Mouse (Mus musculus) intestine, embryonic 14.5 days (tissue): Measurements from ENCODE around the gene Crybb1. TPM values are rescaled to one million over a fixed set of nuclear protein-coding genes. Genes with fewer than 3 reads are reported as not detected.

Experiments used
- ATAC-seq: fragments of 200-750 bp; cut with Nextera tagmentation; replicated peaks from 2 replicates; pipeline ENCODE4 v1.8.0; 2017; ENCODE audit warnings: low read depth, moderate number of reproducible peaks, moderate TSS enrichment, moderate library complexity; ENCODE audit not compliant: low FRiP score, low TSS enrichment
- DNase-seq: peaks from one replicate; pipeline ENCODE4 v3.0.0-alpha.2; 2018; ENCODE audit warnings: low spot score
- H3K27ac ChIP-seq: fragments of 300-500 bp; sonication (generic); 2 replicates; pipeline ENCODE4 v1.5.1; 2014; ENCODE audit warnings: low read depth, mild to moderate bottlenecking, control low read depth
- H3K27me3 ChIP-seq: fragments of 300-500 bp; sonication (generic); replicated peaks from 2 replicates; pipeline ENCODE4 v1.6.1; 2014; ENCODE audit warnings: low read length, control low read depth; ENCODE audit not compliant: control insufficient read depth, insufficient read depth
- H3K36me3 ChIP-seq: fragments of 300-500 bp; sonication (generic); 2 replicates; pipeline ENCODE4 v1.6.1; 2014; ENCODE audit warnings: low read length, control low read depth; ENCODE audit not compliant: control insufficient read depth, insufficient read depth
- H3K4me1 ChIP-seq: fragments of 300-500 bp; sonication (generic); replicated peaks from 2 replicates; pipeline ENCODE4 v1.6.1; 2014; ENCODE audit warnings: low read length, control low read depth, mixed read lengths; ENCODE audit not compliant: control insufficient read depth, insufficient read depth
- H3K4me2 ChIP-seq: fragments of 300-500 bp; sonication (generic); 2 replicates; pipeline ENCODE4 v1.6.1; 2014; ENCODE audit warnings: low read length
- H3K4me3 ChIP-seq: fragments of 300-500 bp; sonication (generic); 2 replicates; pipeline ENCODE4 v1.5.1; 2014; ENCODE audit warnings: low read depth, low read length, control low read depth, mixed read lengths
- H3K9ac ChIP-seq: fragments of 300-500 bp; sonication (generic); 2 replicates; pipeline ENCODE4 v1.6.1; 2014; ENCODE audit warnings: mild to moderate bottlenecking, low read length
- H3K9me3 ChIP-seq: fragments of 300-500 bp; sonication (generic); 2 replicates; pipeline ENCODE4 v1.6.1; 2016; ENCODE audit warnings: low read length, control low read depth; ENCODE audit not compliant: control insufficient read depth
- WGBS: fragments of 180-500 bp; shearing (Covaris S2); extraction: QIAGEN DNeasy Blood & Tissue Kit; methylation state at CpG from one replicate; pipeline ENCODE4 v1.1.7; 2014; 5-methylcytosine and 5-hydroxymethylcytosine counted together
- polyA plus RNA-seq: library from polyadenylated mRNA; unstranded; fragments of >200 nt; fragmentation: Nextera tagmentation; extraction: Ambion mirVana; gene quantifications from 2 replicates; pipeline ENCODE4 v1.2.1, GENCODE M21; 2014

The Crybb1 gene
- polyA plus RNA-seq, 1 experiment from 2014 or later = 3.3 TPM

DNA sequence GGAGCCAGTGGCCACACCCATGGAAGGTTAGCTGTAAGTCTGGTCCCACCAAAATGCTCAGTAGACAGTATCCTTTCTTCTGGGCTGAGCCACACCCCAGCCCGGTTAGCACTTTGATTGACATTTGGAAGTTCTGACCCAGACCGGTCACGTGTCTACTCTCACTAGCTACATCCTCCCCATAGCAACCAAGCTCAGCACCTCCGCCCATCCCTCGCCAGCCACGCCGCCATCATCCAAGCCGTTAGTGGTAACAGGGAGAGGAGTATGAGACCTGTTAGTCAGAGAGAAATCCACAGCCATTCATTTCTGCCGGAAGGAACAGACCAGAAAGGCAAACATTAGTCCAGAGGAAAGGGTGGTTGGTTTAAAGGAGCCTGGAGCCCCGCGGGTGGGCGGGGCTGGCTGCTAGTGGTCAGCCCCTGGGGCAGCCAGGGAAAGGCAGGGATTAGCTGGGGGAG is 40.3 kb upstream of the Crybb1 start:
- Histone ChIP-seq H3K4me2 (peak overlapping the region; percentile 35), H3K27ac (peak overlapping the region; percentile 57; the same call in 1 of the 2 replicates), H3K27me3 (no peaks in the 10 kb centered on the region), H3K9ac (peak overlapping the region; percentile 16; the same call in 1 of the 2 replicates), H3K4me3 (no peak overlapping the region), H3K36me3 (no peaks in the 10 kb centered on the region), H3K9me3 (no peaks in the 10 kb centered on the region), H3K4me1 (peaks cover 18% of the 10 kb centered on the region)
- ATAC-seq (no peak), DNase-seq (no peak)
- WGBS = 22% methylated on average over 12 of the region's 12 CpGs

DNA sequence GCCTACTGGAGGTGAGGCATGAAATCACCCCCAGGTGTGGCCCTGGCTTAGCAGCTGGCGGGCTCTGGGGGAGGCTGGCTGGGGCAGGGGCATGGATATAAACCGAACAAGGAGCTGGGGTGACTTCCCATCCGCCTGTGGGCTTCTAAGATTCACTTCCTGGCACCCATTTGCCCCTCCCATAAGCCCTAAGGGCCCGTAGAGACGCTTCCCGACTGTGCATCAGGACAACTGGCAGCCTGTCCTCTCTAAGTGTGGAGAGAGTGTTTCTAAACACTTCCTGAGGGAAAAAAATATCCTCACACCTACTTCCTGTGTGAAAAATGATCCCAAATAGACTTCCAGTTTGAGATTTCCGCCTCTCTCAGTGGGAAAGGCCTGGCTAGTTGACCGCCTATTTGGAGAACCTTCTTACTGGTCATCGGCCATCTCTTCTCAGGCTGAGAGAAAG is 39.8 kb upstream of the Crybb1 start:
- WGBS = 36% methylated on average over 9 of the region's 9 CpGs
- DNase-seq (no peak), ATAC-seq (no peak)
- H3K4me3 ChIP-seq = no peak overlapping the region
- H3K9me3 ChIP-seq = no peaks in the 10 kb centered on the region
- peaks cover 18% of the 10 kb centered on the region for H3K4me1 ChIP-seq
- H3K9ac ChIP-seq = peak overlapping the region; percentile 16; the same call in 1 of the 2 replicates
- H3K36me3 ChIP-seq = no peaks in the 10 kb centered on the region
- peak overlapping the region; percentile 57 for H3K27ac ChIP-seq
- no peaks in the 10 kb centered on the region for H3K27me3 ChIP-seq
- H3K4me2 ChIP-seq = peak overlapping the region; percentile 35

DNA sequence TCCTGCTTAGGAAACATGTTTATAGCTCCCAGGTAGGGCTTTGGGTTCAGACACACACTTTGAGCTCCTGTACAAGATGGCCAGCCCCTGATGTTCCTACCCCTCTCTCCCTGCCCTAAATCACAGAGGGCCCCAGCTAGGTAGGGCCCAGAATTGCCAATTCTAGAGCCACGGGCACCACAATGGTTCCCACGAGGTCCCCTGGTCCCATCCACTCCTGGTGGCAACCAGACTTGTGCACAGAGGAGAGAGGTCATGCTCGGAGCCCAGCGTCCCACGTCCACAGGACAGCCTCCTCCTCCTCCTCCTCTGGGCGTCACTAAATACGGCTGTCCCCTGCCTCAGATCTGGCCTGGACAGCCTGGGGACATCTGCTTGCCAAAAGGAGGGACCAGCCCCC is 39.3 kb upstream of the Crybb1 start:
- H3K27me3 ChIP-seq = no peaks in the 10 kb centered on the region
- peaks cover 18% of the 10 kb centered on the region for H3K4me1 ChIP-seq
- no peaks in the 10 kb centered on the region for H3K9me3 ChIP-seq
- H3K9ac ChIP-seq = no peak overlapping the region
- peak overlapping the region; percentile 57; the same call in 1 of the 2 replicates for H3K27ac ChIP-seq
- ATAC-seq (no peak), DNase-seq (no peak)
- no peak overlapping the region for H3K4me2 ChIP-seq
- H3K36me3 ChIP-seq = no peaks in the 10 kb centered on the region
- no peak overlapping the region for H3K4me3 ChIP-seq
- WGBS = 72% methylated on average over 7 of the region's 7 CpGs

DNA sequence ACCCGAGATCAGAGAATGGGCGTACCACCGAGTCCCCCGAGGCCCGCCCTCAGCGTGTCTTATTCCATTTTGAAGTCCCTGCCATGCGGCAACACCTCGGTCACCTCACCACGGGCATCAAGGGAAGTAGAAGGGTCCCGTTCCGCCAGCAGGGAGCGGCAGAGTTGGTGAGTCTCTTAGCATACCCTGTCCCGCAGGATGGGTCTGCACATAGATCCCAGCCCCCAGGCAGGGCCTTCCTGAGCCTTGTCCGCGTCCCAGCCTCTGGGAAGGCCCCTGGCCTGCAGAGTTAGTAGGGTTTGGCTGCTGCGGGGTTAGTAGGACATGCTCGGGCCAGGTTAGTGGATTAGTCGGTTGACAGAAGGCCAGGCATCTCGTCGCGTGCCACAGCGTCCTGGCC is 38.6 kb upstream of the Crybb1 start:
- no peak overlapping the region for H3K27ac ChIP-seq
- no peaks in the 10 kb centered on the region for H3K9me3 ChIP-seq
- H3K36me3 ChIP-seq = no peaks in the 10 kb centered on the region
- H3K9ac ChIP-seq = no peak overlapping the region
- WGBS = 64% methylated on average over 22 of the region's 22 CpGs
- H3K4me3 ChIP-seq = no peak overlapping the region
- DNase-seq (no peak), ATAC-seq (no peak)
- no peaks in the 10 kb centered on the region for H3K27me3 ChIP-seq
- H3K4me1 ChIP-seq = peaks cover 18% of the 10 kb centered on the region
- no peak overlapping the region for H3K4me2 ChIP-seq

DNA sequence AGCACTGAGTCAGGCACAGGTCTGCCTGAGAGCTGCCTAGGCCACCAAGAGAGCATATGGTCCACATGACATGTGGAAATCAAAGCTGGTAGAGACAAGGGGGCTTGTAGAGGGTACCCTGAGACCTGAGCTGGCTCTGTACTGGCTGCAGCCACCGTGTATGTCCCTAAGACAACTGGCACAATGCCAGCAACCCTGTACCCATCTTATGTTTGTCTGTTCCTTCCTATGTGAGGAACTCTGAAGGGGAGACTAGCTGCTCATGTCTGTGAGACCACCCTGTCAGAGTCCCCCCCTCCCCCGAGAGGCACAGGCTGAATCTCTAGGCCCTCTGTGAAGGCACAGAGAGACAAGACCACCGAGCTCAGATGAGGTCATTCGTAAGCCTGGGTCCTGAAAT is 36.9 kb upstream of the Crybb1 start:
- H3K27me3 ChIP-seq = no peaks in the 10 kb centered on the region

DNA sequence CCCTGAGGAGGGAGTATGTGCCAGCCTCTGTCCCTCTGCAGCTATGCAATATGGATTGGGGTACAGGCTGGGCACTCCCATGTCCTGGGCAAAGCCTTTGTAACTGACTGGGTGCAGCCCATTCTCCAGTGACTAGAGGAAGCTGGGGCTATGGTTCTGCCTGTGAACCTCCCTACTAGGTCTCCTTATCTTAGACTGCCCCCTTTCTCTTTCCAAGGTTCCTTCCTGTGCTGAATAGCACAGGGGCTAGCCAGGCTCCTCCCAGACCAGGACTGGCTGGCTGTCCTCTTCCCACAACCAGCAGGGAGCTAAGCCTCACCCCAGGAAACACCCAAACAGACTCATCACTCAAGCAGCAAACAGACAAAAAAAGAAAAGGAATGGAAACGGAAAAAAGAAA is 36.2 kb upstream of the Crybb1 start:
- ATAC-seq (no peak), DNase-seq (no peak)
- Histone ChIP-seq H3K4me2 (no peak overlapping the region), H3K4me3 (no peak overlapping the region), H3K27ac (no peak overlapping the region), H3K27me3 (0 out of 2 replicates have a peak, but pooled peaks cover 1% of the 10 kb centered on the region), H3K9ac (no peak overlapping the region), H3K9me3 (no peaks in the 10 kb centered on the region), H3K4me1 (peaks cover 11% of the 10 kb centered on the region), H3K36me3 (no peaks in the 10 kb centered on the region)
- WGBS = 45% methylated on average over 1 of the region's 1 CpGs

More for the DNA sequence above, 36.9 kb upstream of the Crybb1 start:
- ATAC-seq = no peak
- Histone ChIP-seq H3K9ac (no peak overlapping the region), H3K27ac (no peak overlapping the region), H3K4me2 (no peak overlapping the region), H3K9me3 (no peaks in the 10 kb centered on the region), H3K4me3 (no peak overlapping the region), H3K36me3 (no peaks in the 10 kb centered on the region), H3K4me1 (peaks cover 17% of the 10 kb centered on the region)
- DNase-seq = no peak
- WGBS = 75% methylated on average over 4 of the region's 4 CpGs

DNA sequence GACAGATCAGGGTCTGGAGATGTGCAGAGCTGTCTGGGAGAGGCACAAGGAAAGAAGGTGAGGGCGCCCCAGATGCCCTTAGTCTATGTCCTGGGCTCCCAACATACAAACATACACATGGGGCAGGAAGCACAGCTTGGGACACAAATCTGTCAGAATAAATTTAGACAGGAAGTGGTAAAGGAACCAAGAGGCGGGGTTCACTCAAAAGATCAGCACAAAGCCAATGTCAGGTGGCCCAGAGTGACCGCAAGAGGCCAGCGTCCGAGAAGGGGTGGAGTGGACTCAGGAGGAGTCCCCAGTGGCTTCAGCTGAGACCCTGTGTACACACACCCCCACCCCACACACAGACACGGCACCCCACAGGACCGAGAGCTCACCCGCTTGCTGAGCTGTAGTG is 35.4 kb upstream of the Crybb1 start:
- Histone ChIP-seq H3K4me1 (peaks cover 9% of the 10 kb centered on the region), H3K27me3 (peaks cover 8% of the 10 kb centered on the region; the same call in 1 of the 2 replicates), H3K4me3 (no peak overlapping the region), H3K4me2 (no peak overlapping the region), H3K27ac (no peak overlapping the region), H3K9ac (no peak overlapping the region), H3K9me3 (no peaks in the 10 kb centered on the region), H3K36me3 (no peaks in the 10 kb centered on the region)
- ATAC-seq (no peak), DNase-seq (no peak)
- WGBS = 72% methylated on average over 8 of the region's 8 CpGs

DNA sequence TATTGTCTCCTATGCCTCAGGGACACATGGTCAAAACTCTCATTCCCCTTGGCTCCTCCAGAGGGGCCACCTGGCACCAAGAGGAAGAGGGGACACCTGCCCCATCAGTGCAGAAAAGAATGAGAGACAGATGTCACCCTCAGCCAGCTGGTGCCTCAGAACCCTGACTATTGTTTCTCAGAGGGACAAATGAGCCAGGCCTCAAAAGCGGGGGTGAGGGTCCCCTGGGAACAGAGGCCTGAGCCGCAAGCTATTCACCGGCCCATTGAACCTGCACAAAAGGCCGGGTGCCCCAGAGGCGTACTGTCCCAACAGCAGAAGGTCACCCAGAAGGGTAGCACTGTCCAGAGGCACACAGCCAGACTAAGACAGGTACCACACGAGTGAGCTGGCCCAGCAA is 30.0 kb upstream of the Crybb1 start:
- Histone ChIP-seq H3K4me2 (no peak overlapping the region), H3K27ac (no peak overlapping the region), H3K9me3 (no peaks in the 10 kb centered on the region), H3K36me3 (no peaks in the 10 kb centered on the region), H3K4me3 (no peak overlapping the region), H3K4me1 (peaks cover 4% of the 10 kb centered on the region; the same call in 1 of the 2 replicates), H3K27me3 (peaks cover 61% of the 10 kb centered on the region), H3K9ac (no peak overlapping the region)
- no peak for ATAC-seq
- DNase-seq = no peak
- WGBS = 78% methylated on average over 6 of the region's 6 CpGs

DNA sequence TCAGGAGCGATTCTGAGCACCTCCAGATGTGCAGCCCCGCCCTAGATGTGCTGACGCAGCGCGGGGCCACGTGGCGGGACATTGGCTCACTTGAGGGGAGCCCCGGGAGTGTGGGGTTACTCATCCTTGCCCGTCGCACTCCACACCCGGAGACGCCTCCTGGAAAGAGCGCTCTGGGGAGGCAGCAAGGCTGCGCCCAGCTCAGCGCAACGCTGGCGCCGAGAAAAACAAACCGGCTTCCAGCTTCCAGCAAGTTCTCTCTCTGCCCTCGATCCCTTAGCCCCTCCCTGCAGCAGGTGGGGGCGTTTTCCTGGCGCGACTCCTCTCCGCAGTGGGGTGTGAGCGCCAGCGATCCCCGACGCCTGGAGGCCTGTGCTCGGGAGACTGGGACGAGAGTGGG is 28.3 kb upstream of the Crybb1 start:
- peak overlapping the region; percentile 31 for H3K4me3 ChIP-seq
- 0 out of 2 replicates have a peak, but pooled peaks have one; percentile 10 for ATAC-seq
- H3K36me3 ChIP-seq = no peaks in the 10 kb centered on the region
- peaks cover 65% of the 10 kb centered on the region for H3K27me3 ChIP-seq
- H3K4me1 ChIP-seq = peaks cover 4% of the 10 kb centered on the region; the same call in 1 of the 2 replicates
- 0 out of 2 replicates have a peak overlapping the region, but pooled peaks have one; percentile 18 for H3K9ac ChIP-seq
- H3K27ac ChIP-seq = no peak overlapping the region
- no peaks in the 10 kb centered on the region for H3K9me3 ChIP-seq
- peak overlapping the region; percentile 46 for H3K4me2 ChIP-seq
- no peak for DNase-seq
- WGBS = 1% methylated on average over 30 of the region's 30 CpGs
